Mouse (Mus musculus): ENCODE results near the gene Cacna1c. TPM values are rescaled to one million over a fixed set of nuclear protein-coding genes. Genes with fewer than 3 reads are reported as not detected.
"Not testable (repeated sequence)": the region's sequence is repeated elsewhere in the genome, so short reads cannot be mapped to it uniquely, and the experiment has no call there.

Cacna1c gene
- polyA plus RNA-seq, 1 experiment from 2014 or later = 4.7 TPM

- Histone ChIP-seq H3K27me3 (replicated peaks; ENCODE audit: control insufficient read depth, insufficient read depth, low read length) (no peaks in the 10 kb centered on the region), H3K4me1 (ENCODE audit: control insufficient read depth, insufficient read depth, low read depth, low read length) (no peaks in the 10 kb centered on the region; the same call in 1 of the 2 replicates), H3K4me2 (ENCODE audit: low read length) (no peak overlapping the region), H3K9ac (ENCODE audit: low read depth, low read length) (no peak overlapping the region), H3K36me3 (ENCODE audit: control insufficient read depth, insufficient read depth, low read length) (peaks cover 21% of the 10 kb centered on the region), H3K9me3 (ENCODE audit: control insufficient read depth, low read length) (no peaks in the 10 kb centered on the region), H3K27ac (ENCODE audit: low read depth, low read length) (no peak overlapping the region), H3K4me3 (ENCODE audit: low read length) (no peak overlapping the region)
- no peak for ATAC-seq
- WGBS = 91% methylated on average over 10 of the region's 10 CpGs
These were observed 18.9 kb upstream of the Cacna1c start for GRCm38 (mm10) chr6:119215040-119215613.

GRCm38 (mm10) chr6:119214190-119214589 lies 18.0 kb upstream of the Cacna1c start:
- H3K9me3 ChIP-seq (ENCODE audit: control insufficient read depth, low read length) = no peaks in the 10 kb centered on the region
- no peak overlapping the region for H3K4me2 ChIP-seq (ENCODE audit: low read length)
- no peak overlapping the region for H3K27ac ChIP-seq (ENCODE audit: low read depth, low read length)
- H3K36me3 ChIP-seq (ENCODE audit: control insufficient read depth, insufficient read depth, low read length) = peaks cover 21% of the 10 kb centered on the region
- WGBS = 77% methylated on average over 6 of the region's 6 CpGs
- H3K4me3 ChIP-seq (ENCODE audit: low read length) = no peak overlapping the region
- H3K4me1 ChIP-seq (ENCODE audit: control insufficient read depth, insufficient read depth, low read depth, low read length) = no peaks in the 10 kb centered on the region
- no peak overlapping the region for H3K9ac ChIP-seq (ENCODE audit: low read depth, low read length)
- ATAC-seq = no peak
- no peaks in the 10 kb centered on the region for H3K27me3 ChIP-seq (replicated peaks; ENCODE audit: control insufficient read depth, insufficient read depth, low read length)

- no peaks in the 10 kb centered on the region for H3K9me3 ChIP-seq (ENCODE audit: control insufficient read depth, low read length)
- H3K27me3 ChIP-seq (replicated peaks; ENCODE audit: control insufficient read depth, insufficient read depth, low read length) = no peaks in the 10 kb centered on the region
- H3K4me2 ChIP-seq (ENCODE audit: low read length) = no peak overlapping the region
- no peak overlapping the region for H3K9ac ChIP-seq (ENCODE audit: low read depth, low read length)
- H3K4me3 ChIP-seq (ENCODE audit: low read length) = no peak overlapping the region
- no peaks in the 10 kb centered on the region for H3K4me1 ChIP-seq (ENCODE audit: control insufficient read depth, insufficient read depth, low read depth, low read length)
- ATAC-seq = no peak
- WGBS = 94% methylated on average over 5 of the region's 5 CpGs
- H3K36me3 ChIP-seq (ENCODE audit: control insufficient read depth, insufficient read depth, low read length) = peaks cover 21% of the 10 kb centered on the region
- H3K27ac ChIP-seq (ENCODE audit: low read depth, low read length) = no peak overlapping the region
These were observed 17.2 kb upstream of the Cacna1c start for GRCm38 (mm10) chr6:119213375-119213774.

GRCm38 (mm10) chr6:119206006-119206405 lies 9.8 kb upstream of the Cacna1c start:
- H3K27ac ChIP-seq (ENCODE audit: low read depth, low read length); H3K36me3 ChIP-seq (ENCODE audit: control insufficient read depth, insufficient read depth, low read length); ATAC-seq; H3K4me3 ChIP-seq (ENCODE audit: low read length); H3K9me3 ChIP-seq (ENCODE audit: control insufficient read depth, low read length); H3K27me3 ChIP-seq (replicated peaks; ENCODE audit: control insufficient read depth, insufficient read depth, low read length); H3K9ac ChIP-seq (ENCODE audit: low read depth, low read length); H3K4me1 ChIP-seq (ENCODE audit: control insufficient read depth, insufficient read depth, low read depth, low read length); H3K4me2 ChIP-seq (ENCODE audit: low read length): not testable (repeated sequence)
- WGBS = 84% methylated on average over 7 of the region's 7 CpGs

- WGBS = 44% methylated on average over 3 of the region's 3 CpGs
- Histone ChIP-seq H3K36me3 (ENCODE audit: control insufficient read depth, insufficient read depth, low read length) (peaks cover 4% of the 10 kb centered on the region; the same call in 1 of the 2 replicates), H3K4me1 (ENCODE audit: control insufficient read depth, insufficient read depth, low read depth, low read length) (no peaks in the 10 kb centered on the region), H3K4me2 (ENCODE audit: low read length) (no peak overlapping the region), H3K9me3 (ENCODE audit: control insufficient read depth, low read length) (no peaks in the 10 kb centered on the region), H3K27ac (ENCODE audit: low read depth, low read length) (no peak overlapping the region), H3K9ac (ENCODE audit: low read depth, low read length) (no peak overlapping the region), H3K4me3 (ENCODE audit: low read length) (no peak overlapping the region), H3K27me3 (replicated peaks; ENCODE audit: control insufficient read depth, insufficient read depth, low read length) (no peaks in the 10 kb centered on the region)
- no peak for ATAC-seq
These were observed 8.7 kb upstream of the Cacna1c start for GRCm38 (mm10) chr6:119204915-119205314.

GRCm38 (mm10) chr6:119204286-119204685 lies 8.1 kb upstream of the Cacna1c start:
- no peaks in the 10 kb centered on the region for H3K27me3 ChIP-seq (replicated peaks; ENCODE audit: control insufficient read depth, insufficient read depth, low read length)
- WGBS = 90% methylated on average over 7 of the region's 7 CpGs
- no peak overlapping the region for H3K4me3 ChIP-seq (ENCODE audit: low read length)
- no peak overlapping the region for H3K4me2 ChIP-seq (ENCODE audit: low read length)
- no peaks in the 10 kb centered on the region for H3K4me1 ChIP-seq (ENCODE audit: control insufficient read depth, insufficient read depth, low read depth, low read length)
- peaks cover 4% of the 10 kb centered on the region; the same call in 1 of the 2 replicates for H3K36me3 ChIP-seq (ENCODE audit: control insufficient read depth, insufficient read depth, low read length)
- no peak overlapping the region for H3K9ac ChIP-seq (ENCODE audit: low read depth, low read length)
- no peak for ATAC-seq
- no peaks in the 10 kb centered on the region for H3K9me3 ChIP-seq (ENCODE audit: control insufficient read depth, low read length)
- H3K27ac ChIP-seq (ENCODE audit: low read depth, low read length) = no peak overlapping the region

- peaks cover 4% of the 10 kb centered on the region; the same call in 1 of the 2 replicates for H3K4me1 ChIP-seq (ENCODE audit: control insufficient read depth, insufficient read depth, low read depth, low read length)
- peaks cover 4% of the 10 kb centered on the region; the same call in 1 of the 2 replicates for H3K36me3 ChIP-seq (ENCODE audit: control insufficient read depth, insufficient read depth, low read length)
- no peaks in the 10 kb centered on the region for H3K27me3 ChIP-seq (replicated peaks; ENCODE audit: control insufficient read depth, insufficient read depth, low read length)
- H3K27ac ChIP-seq (ENCODE audit: low read depth, low read length) = no peak overlapping the region
- no peak overlapping the region for H3K4me2 ChIP-seq (ENCODE audit: low read length)
- no peak overlapping the region for H3K4me3 ChIP-seq (ENCODE audit: low read length)
- no peaks in the 10 kb centered on the region for H3K9me3 ChIP-seq (ENCODE audit: control insufficient read depth, low read length)
- no peak for ATAC-seq
- H3K9ac ChIP-seq (ENCODE audit: low read depth, low read length) = no peak overlapping the region
- 96% methylated on average over 4 of the region's 4 CpGs for WGBS
These were observed 5.4 kb upstream of the Cacna1c start for GRCm38 (mm10) chr6:119201575-119201974.

- Histone ChIP-seq H3K36me3 (ENCODE audit: control insufficient read depth, insufficient read depth, low read length) (peaks cover 4% of the 10 kb centered on the region; the same call in 1 of the 2 replicates), H3K4me3 (ENCODE audit: low read length) (no peak overlapping the region), H3K27ac (ENCODE audit: low read depth, low read length) (no peak overlapping the region), H3K9ac (ENCODE audit: low read depth, low read length) (no peak overlapping the region), H3K27me3 (replicated peaks; ENCODE audit: control insufficient read depth, insufficient read depth, low read length) (no peaks in the 10 kb centered on the region), H3K4me2 (ENCODE audit: low read length) (no peak overlapping the region), H3K9me3 (ENCODE audit: control insufficient read depth, low read length) (no peaks in the 10 kb centered on the region), H3K4me1 (ENCODE audit: control insufficient read depth, insufficient read depth, low read depth, low read length) (peaks cover 4% of the 10 kb centered on the region; the same call in 1 of the 2 replicates)
- WGBS = 80% methylated on average over 5 of the region's 5 CpGs
- ATAC-seq = no peak
These were observed 4.1 kb upstream of the Cacna1c start for GRCm38 (mm10) chr6:119200362-119200761.

GRCm38 (mm10) chr6:119199274-119199879 lies 3.2 kb upstream of the Cacna1c start:
- no peak for ATAC-seq
- WGBS = 22% methylated on average over 8 of the region's 8 CpGs

More at GRCm38 (mm10) chr6:119199274-119199879, 3.2 kb upstream of the Cacna1c start:
- H3K4me1 ChIP-seq (ENCODE audit: control insufficient read depth, insufficient read depth, low read depth, low read length) = peaks cover 4% of the 10 kb centered on the region; the same call in 1 of the 2 replicates
- no peak overlapping the region for H3K4me3 ChIP-seq (ENCODE audit: low read length)
- no peak overlapping the region for H3K9ac ChIP-seq (ENCODE audit: low read depth, low read length)
- H3K36me3 ChIP-seq (ENCODE audit: control insufficient read depth, insufficient read depth, low read length) = peaks cover 6% of the 10 kb centered on the region; the same call in 1 of the 2 replicates
- no peak overlapping the region for H3K4me2 ChIP-seq (ENCODE audit: low read length)
- no peaks in the 10 kb centered on the region for H3K9me3 ChIP-seq (ENCODE audit: control insufficient read depth, low read length)
- no peak overlapping the region for H3K27ac ChIP-seq (ENCODE audit: low read depth, low read length)
- H3K27me3 ChIP-seq (replicated peaks; ENCODE audit: control insufficient read depth, insufficient read depth, low read length) = no peaks in the 10 kb centered on the region

Measured in hindbrain, embryonic 16.5 days (tissue).